Mouse (Mus musculus) hematopoietic stem cell, adult 5-6 weeks (primary cell): Measurements from ENCODE around the gene Erbin. TPM values are rescaled to one million over a fixed set of nuclear protein-coding genes. Genes with fewer than 3 reads are reported as not detected.

Experiments
- ATAC-seq, 2 experiments: fragments of 125-278 bp in 1 of 2; replicated peaks in 1 of 2; 2 replicates each; pipeline ENCODE4 v1.8.0; 2016 to 2017; ENCODE audit warnings: inconsistent platforms in 2 of 2, mild to moderate bottlenecking in 2 of 2, moderate number of reproducible peaks in 2 of 2, low read depth in 1 of 2, moderate TSS enrichment in 1 of 2; ENCODE audit not compliant: low FRiP score in 2 of 2, poor library complexity in 2 of 2, severe bottlenecking in 2 of 2, insufficient read depth in 1 of 2, low TSS enrichment in 1 of 2
- total RNA-seq: library from RNA; stranded (forward); fragments of 172-1452, 232-1000 nt; gene quantifications from 2 replicates; pipeline ENCODE4 v1.2.3, GENCODE M21; 2017

The Erbin gene
- total RNA-seq, 1 experiment from 2014 or later: 168 TPM

DNA sequence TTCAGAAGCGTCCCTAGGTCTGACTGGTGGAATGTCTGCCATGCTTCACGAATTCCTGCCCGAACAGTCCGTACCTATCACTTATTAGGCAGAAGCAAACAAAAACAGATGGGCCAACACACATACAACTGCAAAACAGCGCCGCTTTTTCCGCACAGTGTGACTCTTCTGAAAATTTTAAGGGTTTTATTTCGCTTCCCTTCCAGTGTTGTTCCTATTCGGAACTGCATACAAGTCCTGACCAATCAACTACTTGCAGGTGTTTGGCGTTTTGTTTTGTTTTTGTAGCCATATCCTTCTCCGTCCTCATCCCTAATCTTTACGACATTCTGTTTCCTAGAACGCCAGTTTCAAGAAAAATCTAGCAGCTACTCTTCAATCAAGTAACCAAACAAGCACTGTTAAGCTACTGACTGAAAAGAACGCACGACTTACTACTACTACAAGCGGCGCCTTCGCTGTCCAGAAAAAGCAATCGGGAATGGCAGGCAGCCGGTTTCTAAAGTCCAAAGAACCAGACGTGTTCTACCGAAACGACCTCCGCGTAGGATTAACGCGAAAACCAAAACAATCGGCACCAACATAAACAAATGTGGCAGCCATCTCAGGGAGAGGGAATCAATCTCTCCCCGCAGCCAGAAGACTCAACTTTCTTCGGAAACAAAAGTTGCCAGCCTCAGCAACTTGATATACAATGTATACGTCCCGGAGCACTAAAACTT lies 919 bp downstream of the Erbin start:
- ATAC-seq: peak in 1 of 2 experiments; percentile 12; a peak in 1 of 4 replicates

DNA sequence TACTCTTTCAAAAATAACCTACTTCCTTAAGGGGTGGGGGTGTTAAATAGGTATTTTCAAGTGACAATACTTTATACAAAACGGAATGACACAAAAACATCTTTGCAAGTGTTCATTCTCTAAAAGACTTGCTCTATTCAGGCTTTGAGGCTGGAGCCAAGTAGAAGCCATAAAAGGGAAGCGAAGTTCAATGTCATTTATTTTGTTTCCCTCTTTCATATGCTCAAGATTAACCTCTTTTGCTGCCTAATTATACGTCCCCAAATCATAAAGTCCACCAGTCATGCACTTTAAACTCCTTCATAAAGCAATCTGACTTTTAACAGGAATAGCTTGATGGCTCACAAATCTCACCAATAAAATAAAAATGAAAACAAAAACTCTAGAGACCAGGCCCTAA lies 1.9 kb downstream of the Erbin start:
- ATAC-seq: no peak

GRCm38 (mm10) chr13:103914114-103914736 lies 6.1 kb downstream of the Erbin start:
- ATAC-seq: peak in 1 of 2 experiments; percentile 36; a peak in 1 of 4 replicates

- ATAC-seq: no peak
Observed at GRCm38 (mm10) chr13:103912351-103912750, 8.0 kb downstream of the Erbin start.

- no peak for ATAC-seq
Observed at GRCm38 (mm10) chr13:103910598-103910997, 9.7 kb downstream of the Erbin start.

DNA sequence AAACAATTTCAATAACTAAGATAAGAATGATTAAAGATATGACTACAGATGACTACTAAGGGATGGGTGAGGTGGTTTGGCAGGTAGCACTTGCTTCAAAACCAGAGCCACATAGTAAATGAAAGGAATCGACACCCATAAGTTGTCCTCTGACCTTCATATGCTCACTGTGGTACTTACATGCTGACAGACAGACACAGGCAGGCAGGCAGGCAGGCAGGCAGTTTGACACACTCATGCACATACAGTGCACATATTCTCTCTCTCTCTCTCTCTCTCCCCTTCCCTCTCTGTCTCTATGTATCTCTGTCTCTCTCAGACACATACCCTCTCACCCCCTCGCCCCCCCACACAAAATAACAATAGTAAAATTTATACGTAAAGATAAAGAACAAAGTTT lies 10.4 kb downstream of the Erbin start:
- ATAC-seq: no peak

DNA sequence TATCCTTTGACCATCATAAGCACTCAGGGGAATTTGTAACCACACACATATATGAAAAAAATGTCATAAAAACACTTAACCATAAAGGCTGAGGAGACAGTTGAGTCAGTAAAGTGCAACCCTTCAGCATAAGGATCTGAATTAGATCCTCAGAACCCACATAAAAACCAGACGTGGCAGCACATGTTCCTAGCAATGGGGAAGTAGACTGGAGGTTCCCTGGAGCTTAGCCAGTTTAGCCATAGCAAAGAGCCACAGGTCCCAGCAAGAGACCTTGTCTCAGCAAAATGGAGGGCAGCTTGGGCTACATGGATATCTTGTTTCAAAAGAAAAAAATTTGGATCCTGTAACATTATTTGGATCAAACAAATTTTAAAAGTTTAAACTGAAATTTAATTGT lies 20.3 kb downstream of the Erbin start:
- peak; percentile 42 to 68; a peak in 2 of 4 replicates for ATAC-seq

- no peak for ATAC-seq
Observed at GRCm38 (mm10) chr13:103897606-103898005, 22.7 kb downstream of the Erbin start.

DNA sequence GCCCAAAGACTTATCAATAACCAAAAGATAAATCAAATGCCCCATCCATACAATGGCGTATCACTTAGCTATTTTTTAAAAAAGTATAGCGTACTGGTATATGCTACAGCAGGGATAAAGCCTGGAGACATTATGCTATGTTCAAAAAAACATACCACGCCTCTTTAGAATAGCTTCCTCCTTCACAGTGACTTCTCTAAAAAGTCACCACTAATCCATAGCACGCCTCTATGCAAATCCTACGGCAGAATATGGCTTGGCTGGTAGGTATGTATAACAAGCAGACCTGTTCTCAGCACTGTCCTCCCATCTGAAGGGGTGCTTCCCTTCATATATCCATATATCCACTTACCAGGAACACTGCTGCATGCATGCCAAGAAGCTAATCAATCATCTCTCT lies 27.2 kb downstream of the Erbin start:
- ATAC-seq: peak; percentile 62 to 69; a peak in 3 of 4 replicates

GRCm38 (mm10) chr13:103890038-103890437 lies 30.3 kb downstream of the Erbin start:
- no peak for ATAC-seq

- peak in 1 of 2 experiments; percentile 42; a peak in 1 of 4 replicates for ATAC-seq
Observed at GRCm38 (mm10) chr13:103886503-103886902, 33.8 kb downstream of the Erbin start.

DNA sequence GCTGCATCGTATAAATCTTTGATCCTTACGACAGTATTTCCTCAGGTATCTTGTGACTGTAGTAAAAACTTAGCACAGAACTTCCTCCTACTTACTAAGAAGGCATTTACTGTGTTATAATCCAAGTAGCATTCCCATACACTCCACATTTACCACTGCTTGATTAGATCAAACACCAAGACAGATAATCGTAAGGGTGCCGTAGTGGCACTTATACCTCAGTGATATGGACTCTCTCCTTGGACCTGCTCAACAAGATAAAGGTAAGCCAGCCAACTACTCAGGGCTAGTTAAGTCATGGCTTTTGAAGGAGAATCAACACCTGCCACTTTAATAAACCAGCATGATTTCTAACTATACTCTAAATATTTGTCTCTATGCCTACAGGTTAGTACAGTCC lies 39.1 kb downstream of the Erbin start:
- no peak for ATAC-seq

DNA sequence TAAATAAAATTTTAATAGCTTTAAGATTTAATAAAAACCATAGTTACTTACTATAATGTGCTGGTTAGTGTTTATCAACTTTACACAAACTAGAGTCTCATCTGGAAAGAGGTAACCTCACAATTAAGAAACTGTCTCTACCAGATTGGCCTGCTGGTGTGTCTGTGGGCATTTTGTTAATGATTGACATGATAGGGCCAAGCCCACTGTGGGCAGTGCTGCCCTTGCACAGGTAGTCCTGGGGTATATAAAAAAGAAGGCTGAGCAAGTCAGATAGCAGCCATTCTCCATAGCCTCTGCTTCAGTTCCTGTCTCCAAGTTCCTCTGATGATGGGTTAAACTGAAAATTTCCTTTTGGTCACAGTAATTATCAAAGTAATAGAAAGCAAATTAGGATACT lies 43.6 kb downstream of the Erbin start:
- ATAC-seq: no peak

DNA sequence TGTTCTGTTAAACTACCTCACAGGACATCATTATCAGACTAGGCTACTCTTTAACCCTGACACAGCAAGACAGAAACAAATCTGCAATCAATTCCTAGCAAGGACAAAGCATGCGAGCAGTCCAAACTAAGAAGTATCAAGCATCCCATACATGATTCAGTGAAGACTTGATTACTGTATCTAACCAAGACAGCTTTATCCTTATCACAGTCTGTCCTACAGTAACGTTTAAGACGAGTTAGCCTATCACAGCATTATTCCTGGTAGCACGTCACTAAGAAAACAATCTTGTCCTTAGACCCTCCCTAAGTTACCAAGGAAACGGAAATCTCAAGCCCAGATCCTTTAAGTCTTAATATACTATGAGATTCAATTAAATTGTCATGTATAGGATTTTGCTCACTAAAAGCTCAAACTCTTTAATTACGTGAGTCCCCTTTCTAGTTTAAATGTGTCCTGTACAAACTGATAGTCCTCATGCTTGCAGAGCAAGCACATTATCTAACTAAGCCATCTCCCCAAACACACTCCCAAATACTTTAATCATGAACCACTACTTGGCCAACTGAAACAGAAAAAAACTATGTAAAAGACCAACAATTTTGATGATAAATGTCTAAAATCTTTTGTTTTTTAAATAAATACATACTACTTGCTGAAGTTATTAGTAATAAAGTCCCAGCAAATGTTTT lies 44.3 kb downstream of the Erbin start:
- ATAC-seq: peak in 1 of 2 experiments; percentile 17; a peak in 2 of 4 replicates

- ATAC-seq: no peak
Observed at GRCm38 (mm10) chr13:103870786-103871185, 49.5 kb downstream of the Erbin start.

- ATAC-seq: no peak
Observed at GRCm38 (mm10) chr13:103870117-103870516, 50.2 kb downstream of the Erbin start.

GRCm38 (mm10) chr13:103868875-103869274 lies 51.4 kb downstream of the Erbin start:
- no peak for ATAC-seq

DNA sequence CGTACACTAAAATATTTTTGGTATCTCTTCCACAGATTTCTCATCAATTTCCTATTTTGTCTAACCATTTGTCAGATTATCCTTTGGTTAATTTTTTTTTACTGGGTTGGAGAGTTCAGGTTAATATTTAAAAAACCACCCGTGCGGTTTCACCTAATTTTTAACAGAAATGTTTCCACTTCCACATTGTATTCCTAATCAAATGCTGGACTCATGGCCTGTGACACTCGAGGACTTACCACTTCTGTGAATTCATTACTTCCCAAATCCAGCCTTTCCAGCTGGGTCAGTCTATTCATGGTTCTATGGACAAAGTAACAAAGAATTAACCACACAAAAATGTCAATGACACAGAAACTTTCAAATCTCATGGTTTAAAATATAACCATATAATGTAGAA lies 58.3 kb downstream of the Erbin start:
- ATAC-seq: no peak
